In the genomic region with DNA sequence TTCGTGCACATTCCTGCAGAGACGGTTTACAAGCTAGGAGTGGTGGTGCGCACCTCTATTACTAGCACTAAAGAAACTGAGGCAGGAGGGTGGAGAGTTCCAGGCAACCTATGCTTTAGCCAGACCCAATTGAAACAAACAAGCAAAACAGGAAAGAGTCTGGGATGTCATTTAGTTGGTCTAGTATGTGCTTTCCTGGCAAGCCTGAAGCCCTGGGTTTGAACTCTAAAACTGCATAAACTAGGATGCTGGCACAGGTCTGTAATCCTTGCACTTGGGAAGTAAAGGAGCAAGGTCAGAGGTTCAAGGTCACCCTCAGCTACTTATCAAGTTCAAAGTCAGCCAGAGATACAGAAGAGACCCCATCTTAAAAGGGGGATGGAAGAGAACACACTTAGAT, we compare ENCODE assay signal across 8 mouse cellular contexts. TPM values are rescaled to one million over a fixed set of nuclear protein-coding genes. Genes with fewer than 3 reads are reported as not detected.
A peak's percentile ranks its signal among the peaks of the same experiment; 100 is the strongest.
DNase-seq lines count a peak whose midpoint lies in the region; ATAC-seq and TF ChIP-seq lines count a peak whose summit lies in the region.

No protein-coding gene starts in this region.

- H3K4me2 ChIP-seq in limb, embryonic 15.5 days, result peak overlapping the region; percentile 86
- peak overlapping the region; percentile 57 for H3K4me2 ChIP-seq in stomach, postnatal 0 days (replicated peaks; ENCODE audit: low read depth)

- 18% methylated on average over 3 of the region's 3 CpGs for WGBS in limb, embryonic 15.5 days
- WGBS in stomach, postnatal 0 days, result 29% methylated on average over 3 of the region's 3 CpGs

- DNase-seq in testis, postnatal 14 days (ENCODE audit: low spot score), result no peak
- no peak for DNase-seq in stomach, postnatal 0 days (ENCODE audit: low spot score)
- DNase-seq in layer of hippocampus, adult 8-10 months (ENCODE audit: low spot score in 2 of 2), result no peak

- no peak for ATAC-seq in erythroblast, adult 5-6 weeks (replicated peaks; ENCODE audit: low FRiP score, poor library complexity, severe bottlenecking)
- ATAC-seq in limb, embryonic 15.5 days (ENCODE audit: insufficient number of reproducible peaks, low FRiP score, low TSS enrichment, low read depth), result no peak
- no peak for ATAC-seq in stomach, postnatal 0 days (ENCODE audit: low FRiP score, low TSS enrichment)
- no peak for ATAC-seq in erythroid progenitor cell, adult 5-6 weeks (replicated peaks; ENCODE audit: low FRiP score, poor library complexity, severe bottlenecking)

- peaks cover 54% of the 10 kb centered on the region for H3K27me3 ChIP-seq in erythroblast, embryonic 14.5 days (ENCODE audit: control insufficient read depth)
- H3K27me3 ChIP-seq in testis, adult 2 months (ENCODE audit: control insufficient read depth, insufficient read depth, low read length), result no peaks in the 10 kb centered on the region
- H3K27me3 ChIP-seq in limb, embryonic 15.5 days, result peaks cover 64% of the 10 kb centered on the region
- H3K27me3 ChIP-seq in stomach, postnatal 0 days (ENCODE audit: control insufficient read depth, insufficient read depth, low read length), result no peaks in the 10 kb centered on the region; the same call in 1 of the 2 replicates

- H3K9ac ChIP-seq in limb, embryonic 15.5 days, result no peak overlapping the region
- no peak overlapping the region for H3K9ac ChIP-seq in stomach, postnatal 0 days (ENCODE audit: low read length)

- TF ChIP-seq EP300 in stomach, postnatal 0 days (optimal IDR thresholded peaks at IDR 0.05), result no peak

- no peak for TF ChIP-seq CTCF in testis, adult 2 months (IDR thresholded peaks at IDR 0.05; ENCODE audit: control insufficient read depth, insufficient read depth, insufficient replicate concordance, low read depth, low read length)
- TF ChIP-seq CTCF in stomach, postnatal 0 days (IDR thresholded peaks at IDR 0.05; ENCODE audit: low read depth), result no peak

- no peak for TF ChIP-seq POLR2A in testis, adult 2 months (IDR thresholded peaks at IDR 0.05; ENCODE audit: control insufficient read depth, low read depth, low read length)

- H3K4me3 ChIP-seq in erythroblast, embryonic 14.5 days (replicated peaks), result peak overlapping the region; percentile 60
- H3K4me3 ChIP-seq in testis, adult 2 months (ENCODE audit: control insufficient read depth, low read depth, low read length), result peak overlapping the region; percentile 11
- H3K4me3 ChIP-seq in limb, embryonic 15.5 days, result peak overlapping the region; percentile 41
- H3K4me3 ChIP-seq in stomach, postnatal 0 days (ENCODE audit: low read depth, low read length), result no peak overlapping the region; the same call in 1 of the 2 replicates

- peaks cover 59% of the 10 kb centered on the region for H3K4me1 ChIP-seq in erythroblast, embryonic 14.5 days (ENCODE audit: control insufficient read depth)
- peaks cover 23% of the 10 kb centered on the region for H3K4me1 ChIP-seq in testis, adult 2 months (ENCODE audit: control insufficient read depth, insufficient read depth, low read length)
- H3K4me1 ChIP-seq in limb, embryonic 15.5 days, result peaks cover 25% of the 10 kb centered on the region
- H3K4me1 ChIP-seq in stomach, postnatal 0 days (replicated peaks; ENCODE audit: control insufficient read depth, insufficient read depth), result no peaks in the 10 kb centered on the region

- no peaks in the 10 kb centered on the region for H3K9me3 ChIP-seq in erythroblast, embryonic 14.5 days (ENCODE audit: control insufficient read depth, low read length)
- no peaks in the 10 kb centered on the region for H3K9me3 ChIP-seq in limb, embryonic 15.5 days
- no peaks in the 10 kb centered on the region for H3K9me3 ChIP-seq in stomach, postnatal 0 days (ENCODE audit: control insufficient read depth, low read length)

- no peaks in the 10 kb centered on the region for H3K36me3 ChIP-seq in erythroblast, embryonic 14.5 days (ENCODE audit: control insufficient read depth)
- H3K36me3 ChIP-seq in testis, adult 2 months (ENCODE audit: control insufficient read depth, insufficient read depth, low read length), result no peaks in the 10 kb centered on the region
- no peaks in the 10 kb centered on the region for H3K36me3 ChIP-seq in limb, embryonic 15.5 days
- H3K36me3 ChIP-seq in stomach, postnatal 0 days (ENCODE audit: control insufficient read depth, insufficient read depth, low read length), result no peaks in the 10 kb centered on the region

- H3K27ac ChIP-seq in testis, adult 2 months (ENCODE audit: control insufficient read depth, insufficient read depth, low read depth, low read length), result no peak overlapping the region
- H3K27ac ChIP-seq in limb, embryonic 15.5 days, result no peak overlapping the region
- H3K27ac ChIP-seq in stomach, postnatal 0 days (replicated peaks), result no peak overlapping the region

RNA-seq across cellular contexts. Expression of a gene that starts 18.3 kb away (rescaled TPM):
- 0.28 TPM in 2 replicates for polyA plus RNA-seq in erythroblast, embryonic 14.5 days (2012)
- total RNA-seq in erythroblast, adult 5-6 weeks (2015; ENCODE audit: low replicate concordance), result 1.3 TPM in 1 of 2 replicates, not detected in the other
- 1.5 and 2.3 TPM in 2 replicates for total RNA-seq in erythroblast, adult 5-6 weeks (2017; ENCODE audit: low replicate concordance)
- 61.0 and 70.6 TPM in 2 replicates for polyA plus RNA-seq in testis, adult 2 months (2012; rRNA removed)
- polyA plus RNA-seq in limb, embryonic 15.5 days (2015; fragmentation: Nextera tagmentation; extraction: Ambion mirVana), result 12.6 and 13.0 TPM in 2 replicates
- polyA plus RNA-seq in stomach, postnatal 0 days (2015; fragmentation: Nextera tagmentation; extraction: Ambion mirVana), result 6.0 and 6.1 TPM in 2 replicates
- 1 to 10 TPM; 8.9 to 9.9 (median 9.4) TPM for total RNA-seq in layer of hippocampus, adult 8-10 months (2022)
- 3.6 TPM in 1 of 2 replicates, not detected in the other for total RNA-seq in erythroid progenitor cell, adult 5-6 weeks (2015; ENCODE audit: low replicate concordance)
- 3.0 TPM in 1 of 2 replicates, not detected in the other for total RNA-seq in erythroid progenitor cell, adult 5-6 weeks (2017; ENCODE audit: low replicate concordance)

RNA-seq across cellular contexts. Expression of a gene that starts 18.4 kb away (rescaled TPM):
- 1.6 and 1.9 TPM in 2 replicates for polyA plus RNA-seq in erythroblast, embryonic 14.5 days (2012)
- 1.2 and 5.6 TPM in 2 replicates for total RNA-seq in erythroblast, adult 5-6 weeks (2015; ENCODE audit: low replicate concordance)
- total RNA-seq in erythroblast, adult 5-6 weeks (2017; ENCODE audit: low replicate concordance), result 0.68 and 2.5 TPM in 2 replicates
- polyA plus RNA-seq in testis, adult 2 months (2012; rRNA removed), result 21.2 and 25.0 TPM in 2 replicates
- 33.1 and 34.0 TPM in 2 replicates for polyA plus RNA-seq in limb, embryonic 15.5 days (2015; fragmentation: Nextera tagmentation; extraction: Ambion mirVana)
- polyA plus RNA-seq in stomach, postnatal 0 days (2015; fragmentation: Nextera tagmentation; extraction: Ambion mirVana), result 28.8 and 30.4 TPM in 2 replicates
- 10 to 100 TPM; 50.7 to 66.2 (median 63.5) TPM for total RNA-seq in layer of hippocampus, adult 8-10 months (2022)
- 3.4 TPM in 1 of 2 replicates, not detected in the other for total RNA-seq in erythroid progenitor cell, adult 5-6 weeks (2015; ENCODE audit: low replicate concordance)
- 4.0 and 7.7 TPM in 2 replicates for total RNA-seq in erythroid progenitor cell, adult 5-6 weeks (2017; ENCODE audit: low replicate concordance)
